Mouse (Mus musculus): ENCODE data around the gene Tmem183a.

DNA sequence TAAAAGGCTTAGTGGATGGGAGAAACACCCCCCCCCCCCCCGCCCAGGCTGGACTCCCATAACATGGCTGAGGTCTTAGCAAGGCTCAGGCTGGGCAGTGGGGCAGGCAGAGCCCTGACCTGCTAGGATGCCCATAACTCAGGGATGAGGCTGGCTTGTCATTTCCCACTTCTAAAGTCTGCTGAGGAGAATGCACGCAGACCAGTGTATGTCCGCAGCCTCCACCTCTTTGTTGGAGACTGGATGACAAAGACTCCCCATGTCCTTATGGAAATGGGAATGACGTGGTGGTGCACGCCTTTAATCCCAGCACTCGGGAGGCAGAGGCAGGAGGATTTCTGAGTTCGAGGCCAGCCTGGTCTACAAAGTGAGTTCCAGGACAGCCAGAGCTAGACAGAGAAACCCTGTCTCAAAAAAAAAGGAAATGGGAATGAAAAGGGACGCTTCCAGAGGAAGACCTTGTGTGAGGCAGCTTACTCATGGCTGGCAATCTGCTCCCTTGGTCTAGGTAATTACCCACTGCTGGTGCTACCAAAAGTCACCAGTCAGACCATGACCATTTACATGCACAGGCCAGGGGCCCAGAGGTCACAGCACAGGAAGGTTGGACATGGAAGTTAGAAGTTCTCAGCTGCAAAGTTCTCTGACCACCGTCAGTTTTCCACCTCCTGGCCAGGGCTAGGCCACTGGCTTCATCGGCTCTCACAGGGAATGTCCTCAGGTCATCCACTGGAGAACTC lies 28.2 kb downstream of the Tmem183a start:
- no peak for TF ChIP-seq GATA1 (IDR thresholded peaks at IDR 0.05; ENCODE audit: borderline replicate concordance, low read length)
- no peak for TF ChIP-seq FLI1 (IDR thresholded peaks at IDR 0.05; ENCODE audit: low read length)

Measured in megakaryocyte, embryonic 14.5 days (primary cell).